Mouse (Mus musculus) cerebellum, adult 2 months (tissue): ENCODE measurements around the gene Klhl2.

Experiments
- CTCF ChIP-seq: fragments of 200-500 bp; IDR thresholded peaks from 2 replicates; pipeline ENCODE4 v1.5.1; 2011; ENCODE audit warnings: low read depth, mild to moderate bottlenecking, control low read depth, low read length, moderate library complexity, borderline replicate concordance; ENCODE audit not compliant: insufficient read depth
- POLR2A ChIP-seq: fragments of 200-500 bp; IDR thresholded peaks from 2 replicates; pipeline ENCODE4 v1.6.1; 2011; ENCODE audit warnings: low read length, control low read depth, borderline replicate concordance; ENCODE audit not compliant: insufficient read depth

DNA sequence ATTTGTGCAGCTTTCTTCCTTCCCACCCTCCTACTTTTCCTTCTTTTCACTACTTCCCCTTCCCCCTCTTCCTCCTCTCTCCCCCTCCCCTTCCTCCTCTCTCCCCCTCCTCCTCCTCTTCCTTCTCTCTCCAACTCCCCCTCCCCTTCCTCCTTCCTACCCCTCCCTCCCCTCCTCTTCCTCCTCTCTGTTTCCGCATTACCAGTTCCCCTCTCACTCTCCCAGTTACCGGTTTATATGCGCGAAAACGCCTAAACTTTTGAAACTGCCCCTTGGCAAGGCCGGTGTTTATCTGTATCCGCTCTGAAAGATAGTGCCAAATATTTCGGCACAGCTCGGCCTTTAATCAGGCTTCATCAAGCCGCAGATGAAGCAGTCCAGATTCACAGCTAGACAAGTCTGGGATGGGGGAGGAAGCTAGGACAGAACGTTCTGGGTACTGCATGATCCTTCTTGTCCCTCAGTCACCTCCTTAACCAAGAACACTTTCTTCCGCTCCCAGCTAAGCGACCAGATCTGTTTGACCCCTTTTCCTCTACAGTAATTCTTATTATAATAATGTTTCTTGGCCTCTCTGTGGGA, 30.9 kb upstream of the Klhl2 start:
- TF ChIP-seq POLR2A (no peak), CTCF (no peak)
